Mouse (Mus musculus) ES-CJ7 (cell line): ENCODE measurements at regions not wholly inside any gene's neighbourhood (a gene's known extent, or its start where the extent isn't known, plus 50 kb on each side); places are given as distances from the start of the nearest gene placed in this dataset.

ENCODE experiments used
- DNase-seq: peaks from one replicate; pipeline ENCODE4 v3.0.0; 2011; ENCODE audit warnings: low read depth, low spot score

- peak; percentile 88 for DNase-seq
These were observed 53.1 kb upstream of the Lbx1 start for GRCm38 (mm10) chr19:45288722-45289121.

- DNase-seq, result peak; percentile 75
These were observed 62.2 kb upstream of the Lbx1 start for GRCm38 (mm10) chr19:45297812-45298211.

- DNase-seq, result no peak
These were observed 63.7 kb upstream of the Lbx1 start for GRCm38 (mm10) chr19:45299341-45299740.

- peak; percentile 33 for DNase-seq
These were observed 63.8 kb upstream of the Btrc start for GRCm38 (mm10) chr19:45299768-45300167.

GRCm38 (mm10) chr19:45300691-45301431 is 62.7 kb upstream of the Btrc start:
- peak; percentile 73 for DNase-seq

- DNase-seq, result no peak
These were observed 62.2 kb upstream of the Btrc start for GRCm38 (mm10) chr19:45301432-45301732.

- DNase-seq, result peak; percentile 65
These were observed 61.6 kb upstream of the Btrc start for GRCm38 (mm10) chr19:45301733-45302547.

DNA sequence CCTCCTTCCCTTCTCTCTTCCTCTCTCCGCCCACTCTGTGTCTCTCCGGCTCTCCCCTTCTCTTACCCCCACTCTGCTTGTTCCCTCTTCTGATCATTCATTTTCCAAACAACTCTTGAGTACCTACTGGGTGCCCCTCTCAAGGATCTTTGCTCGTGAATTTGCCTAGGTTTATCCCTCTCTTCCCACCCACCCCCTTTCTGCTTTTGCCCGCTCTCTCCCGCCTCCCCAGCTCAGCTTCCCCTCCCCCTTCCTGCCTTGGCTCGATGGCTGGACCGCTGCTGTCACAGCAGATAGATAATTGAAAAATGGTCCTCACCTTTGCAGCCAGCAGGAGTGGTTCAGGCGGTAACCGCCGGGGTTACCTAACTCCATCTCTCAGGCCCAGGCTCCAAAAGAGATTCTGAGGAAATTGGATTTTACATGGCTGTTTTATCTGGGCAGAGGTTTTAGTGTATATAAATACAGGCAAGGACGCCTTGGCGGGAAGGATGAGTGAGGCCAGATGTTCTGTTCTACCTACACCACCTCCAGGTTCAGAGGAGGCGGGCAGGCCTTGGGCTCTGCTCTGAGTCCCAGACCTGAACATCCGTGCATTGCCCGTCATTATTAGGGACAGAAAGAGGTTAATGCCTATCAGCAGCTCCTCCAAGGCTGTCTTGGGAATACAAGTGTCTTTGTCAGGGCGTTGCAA is 60.8 kb upstream of the Btrc start:
- DNase-seq, result no peak

- DNase-seq, result no peak
These were observed 59.0 kb upstream of the Btrc start for GRCm38 (mm10) chr19:45304538-45304937.

GRCm38 (mm10) chr19:45307299-45308275 is 55.9 kb upstream of the Btrc start:
- peak; percentile 69 for DNase-seq

DNA sequence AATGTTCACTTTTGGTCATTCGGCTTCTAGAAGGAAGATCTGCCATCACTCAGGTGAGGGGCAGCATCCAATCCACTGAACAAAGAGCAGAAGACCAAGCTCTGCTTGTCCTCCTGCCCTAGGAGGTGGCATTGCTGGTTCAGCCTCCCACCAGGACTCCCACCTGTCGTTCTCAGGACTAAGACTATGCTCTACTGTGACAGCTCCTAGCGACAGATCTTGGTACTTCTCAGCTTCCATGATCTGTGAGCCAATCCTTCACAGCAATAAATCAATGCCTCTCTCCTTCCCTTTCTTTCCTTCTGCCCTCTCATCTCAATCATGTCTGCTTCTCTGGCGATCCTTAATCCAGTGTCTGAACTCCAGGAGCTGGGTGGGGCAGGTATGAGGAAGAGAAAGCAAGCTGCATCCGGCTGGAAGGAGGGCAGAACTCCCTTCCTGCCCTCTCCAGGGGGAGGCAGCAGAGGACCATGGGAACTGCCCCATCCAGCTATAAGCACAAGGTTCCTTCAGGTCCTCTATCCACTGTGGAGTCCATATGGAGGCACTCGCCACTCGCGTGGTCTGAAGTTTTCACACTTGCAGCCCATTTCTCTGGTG is 54.8 kb upstream of the Btrc start:
- peak; percentile 79 for DNase-seq

DNA sequence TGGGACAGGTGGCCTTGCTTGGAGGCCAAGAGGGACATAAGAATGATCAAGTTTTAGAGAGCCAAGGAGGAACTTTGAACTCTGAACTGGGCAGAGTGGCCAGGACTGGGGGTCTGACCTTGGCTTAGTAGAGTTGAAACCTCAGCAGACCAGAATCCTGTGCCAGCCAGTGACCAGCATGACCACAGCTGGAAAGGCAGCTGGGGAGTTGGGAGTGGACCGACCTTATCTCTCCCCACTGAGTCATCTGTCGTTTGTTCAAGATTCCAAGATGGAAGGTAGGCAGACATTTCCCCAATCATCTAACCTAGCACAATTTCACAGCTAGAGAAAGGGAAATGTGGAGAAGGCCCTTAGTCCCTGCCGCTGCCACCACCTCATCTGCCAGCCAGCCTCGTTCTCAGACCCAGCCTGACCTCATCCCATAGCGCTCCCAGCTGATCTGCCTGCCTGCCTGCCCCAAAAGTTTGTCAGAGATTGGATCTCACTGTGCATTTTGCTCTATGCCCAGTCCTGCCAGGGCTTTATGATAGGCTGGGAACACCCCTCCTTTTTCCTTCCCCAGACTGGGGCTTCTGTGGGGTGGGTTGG is 53.1 kb upstream of the Btrc start:
- no peak for DNase-seq

DNA sequence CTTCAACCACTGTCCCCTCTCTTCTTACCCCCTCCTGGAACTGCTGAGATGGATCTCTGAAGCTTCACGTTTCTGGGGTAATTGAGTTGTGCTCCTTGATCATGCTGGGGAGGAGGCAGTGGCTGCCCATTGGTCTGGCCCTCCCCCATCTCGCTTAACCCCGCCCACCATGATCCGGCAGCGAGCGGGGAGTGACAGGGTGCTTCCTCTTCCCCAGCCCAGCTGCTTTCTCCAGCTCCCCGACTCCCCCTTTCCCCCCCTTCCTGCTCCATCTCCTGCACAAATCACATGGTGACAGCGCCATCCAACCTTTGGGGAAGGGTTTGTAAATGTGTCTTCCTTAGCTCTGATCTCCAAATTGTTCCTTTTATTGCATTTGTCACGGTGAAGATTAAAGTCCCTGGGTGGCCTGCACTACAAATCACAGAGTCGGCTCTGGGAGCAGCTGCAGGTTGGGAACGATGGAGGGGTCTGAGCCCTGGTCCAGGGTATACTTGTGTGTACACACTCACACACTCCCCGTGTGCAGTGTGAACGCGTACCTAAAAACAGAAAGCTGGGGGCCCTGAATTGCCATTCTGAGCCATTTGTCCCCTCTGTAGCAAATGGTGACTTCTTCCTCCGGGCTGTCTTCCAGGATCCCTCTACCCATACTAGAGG is 52.5 kb upstream of the Btrc start:
- DNase-seq, result peak; percentile 62

DNA sequence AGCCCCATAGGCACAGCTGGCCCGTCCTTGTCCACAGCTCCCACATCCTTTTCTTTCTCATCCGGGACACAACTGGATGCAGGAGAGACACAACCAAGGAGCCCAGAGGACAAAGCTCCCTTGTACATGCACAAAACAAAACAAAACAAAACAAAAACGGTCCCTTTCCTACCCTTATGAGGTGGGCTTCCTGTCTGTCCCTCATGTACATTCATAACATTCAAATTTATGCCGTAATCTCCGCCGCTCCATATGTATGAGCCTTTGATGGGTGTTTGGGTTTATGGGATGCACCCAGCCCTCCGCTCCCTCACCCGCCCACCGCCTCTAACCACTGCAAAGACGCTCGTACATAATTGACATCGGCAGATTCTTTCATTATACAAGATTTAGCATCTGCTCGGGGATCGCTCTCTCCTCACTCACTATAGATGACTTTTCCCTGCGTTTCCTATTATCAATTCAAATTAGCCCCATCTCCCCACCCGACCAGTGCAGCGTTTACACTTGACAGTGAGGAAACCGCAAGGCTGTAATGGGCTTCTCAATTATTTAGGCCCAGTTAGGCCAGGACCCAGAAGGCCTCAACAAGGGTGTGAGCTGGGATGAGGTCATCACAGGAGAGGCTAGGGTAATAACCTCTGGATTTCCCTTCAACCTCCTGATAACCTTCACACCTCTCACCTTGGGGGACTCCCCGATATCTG is 51.5 kb upstream of the Btrc start:
- DNase-seq, result no peak

DNA sequence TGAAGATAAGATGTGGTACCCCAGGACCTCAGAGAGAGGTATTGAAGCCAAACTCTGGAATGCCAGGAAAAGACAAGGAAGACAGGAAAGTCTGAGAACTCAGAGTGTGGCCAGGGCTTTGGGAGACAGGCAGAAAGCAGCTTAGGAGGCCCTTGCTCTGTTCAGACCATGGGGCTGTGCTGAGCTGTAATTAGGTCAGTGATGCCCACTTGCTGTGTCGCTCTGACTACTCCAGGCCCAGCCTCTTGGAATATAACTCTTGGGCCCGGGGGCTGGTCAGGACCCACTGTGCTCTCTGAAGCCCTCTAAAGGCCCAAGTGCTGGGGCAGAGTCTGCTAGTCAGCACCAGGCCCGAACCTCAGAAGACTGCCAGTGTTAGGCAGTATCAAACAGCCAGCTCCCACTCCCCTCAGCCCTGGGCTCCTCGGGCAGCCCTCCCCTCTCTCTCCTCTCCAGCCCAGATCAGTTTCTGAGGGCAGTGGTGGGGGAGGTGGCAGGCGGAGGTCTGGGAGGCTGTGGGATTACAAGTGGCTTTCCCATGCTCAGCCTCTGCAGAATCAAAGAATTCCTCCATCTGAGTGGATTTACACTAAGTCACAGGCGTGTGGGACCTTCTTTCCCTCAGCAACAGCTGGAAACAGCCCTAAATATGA is 50.7 kb upstream of the Btrc start:
- no peak for DNase-seq
